21 mouse cellular contexts compared by ENCODE assay signal in the genomic region with DNA sequence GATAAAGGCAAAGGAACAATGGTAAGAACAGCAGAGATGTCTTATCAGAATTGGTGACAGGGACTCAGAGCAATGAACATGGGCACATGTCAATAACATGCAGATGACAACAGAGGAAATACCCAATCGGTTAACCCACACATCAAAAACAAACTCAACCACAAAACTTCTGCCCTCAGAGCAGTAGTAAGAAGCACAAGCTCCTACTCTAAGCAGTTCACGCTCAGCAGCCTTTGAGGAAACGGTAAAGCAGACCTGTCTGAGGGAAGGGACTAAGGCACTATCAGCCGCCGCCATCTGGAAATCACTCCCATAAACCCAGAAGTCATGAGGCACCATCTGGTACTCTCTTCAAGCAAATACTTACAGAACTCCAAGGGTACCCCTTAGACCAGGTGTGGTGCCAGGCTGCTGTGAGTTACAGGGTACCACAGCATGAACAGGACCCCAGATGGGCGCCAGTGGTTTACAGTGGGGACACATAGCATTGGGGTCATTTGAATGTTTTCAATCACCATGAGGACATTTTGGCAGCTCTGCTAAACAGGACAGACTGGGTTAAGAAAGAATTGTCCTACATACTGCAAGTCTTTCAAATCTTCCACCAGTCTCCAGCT.
DNase-seq lines count a peak whose midpoint lies in the region; ATAC-seq lines count a peak whose summit lies in the region.
"Had no signal": no experiment of that assay in that cellular context is flagged by ENCODE, and none has a peak within 500 bp of the region (broad histone marks: within the 10 kb centered on the region; RNA-seq: fewer than 3 reads in every experiment).

No protein-coding gene starts in this region.

- peak; percentile 98 for ATAC-seq in CD4-positive, CD25-positive, alpha-beta regulatory T cell, adult 4 months
- peak; percentile 86 for ATAC-seq in inflammation-experienced regulatory T-cells, adult 6 months
- ATAC-seq in intestine, embryonic 16.5 days: no peak
- no peak for ATAC-seq in forebrain, embryonic 13.5 days
- ATAC-seq: hindbrain, embryonic 16.5 days; liver, postnatal 0 days; lung, postnatal 0 days had no signal

- WGBS in intestine, embryonic 16.5 days: 85% methylated on average over 6 of the region's 6 CpGs
- 93% methylated on average over 6 of the region's 6 CpGs for WGBS in forebrain, embryonic 13.5 days

- no peak overlapping the region for H3K4me2 ChIP-seq in intestine, embryonic 16.5 days (ENCODE audit: low read depth, low read length)
- no peak overlapping the region for H3K4me2 ChIP-seq in forebrain, embryonic 13.5 days
- H3K4me2 ChIP-seq: heart, embryonic 15.5 days; liver, embryonic 11.5 days; midbrain, embryonic 12.5 days had no signal

- H3K36me3 ChIP-seq in intestine, embryonic 16.5 days (ENCODE audit: control insufficient read depth, insufficient read depth, low read length): no peaks in the 10 kb centered on the region
- H3K36me3 ChIP-seq in forebrain, embryonic 13.5 days (ENCODE audit: poor library complexity, severe bottlenecking): no peaks in the 10 kb centered on the region
- H3K36me3 ChIP-seq: forebrain, embryonic 10.5 days; heart, embryonic 15.5 days; midbrain, embryonic 12.5 days had no signal

- H3K4me1 ChIP-seq in intestine, embryonic 16.5 days (ENCODE audit: control insufficient read depth, insufficient read depth, low read length): no peaks in the 10 kb centered on the region
- H3K4me1 ChIP-seq in forebrain, embryonic 13.5 days: no peaks in the 10 kb centered on the region
- H3K4me1 ChIP-seq: heart, embryonic 15.5 days; midbrain, embryonic 12.5 days had no signal

- no peak overlapping the region for H3K27ac ChIP-seq in intestine, embryonic 16.5 days (ENCODE audit: low read length)
- H3K27ac ChIP-seq in forebrain, embryonic 13.5 days: no peak overlapping the region
- H3K27ac ChIP-seq: forebrain, embryonic 10.5 days; heart, embryonic 15.5 days; midbrain, embryonic 12.5 days had no signal

- H3K4me3 ChIP-seq in intestine, embryonic 16.5 days (ENCODE audit: low read length): no peak overlapping the region
- no peak overlapping the region for H3K4me3 ChIP-seq in forebrain, embryonic 13.5 days
- H3K4me3 ChIP-seq: forebrain, embryonic 10.5 days; heart, embryonic 15.5 days; midbrain, embryonic 12.5 days had no signal

- no peaks in the 10 kb centered on the region for H3K27me3 ChIP-seq in intestine, embryonic 16.5 days (replicated peaks; ENCODE audit: control insufficient read depth, insufficient read depth, low read length)
- no peaks in the 10 kb centered on the region for H3K27me3 ChIP-seq in forebrain, embryonic 13.5 days
- H3K27me3 ChIP-seq: heart, embryonic 15.5 days; midbrain, embryonic 12.5 days had no signal

- no peak overlapping the region for H3K9ac ChIP-seq in intestine, embryonic 16.5 days (ENCODE audit: low read depth, low read length)
- H3K9ac ChIP-seq in forebrain, embryonic 13.5 days: no peak overlapping the region
- H3K9ac ChIP-seq: heart, embryonic 15.5 days; liver, postnatal 0 days; midbrain, embryonic 12.5 days had no signal

- DNase-seq in CD4-positive helper T cell, adult 2 months (ENCODE audit: low read depth, low spot score): peak; percentile 70
- peak; percentile 48 for DNase-seq in thymus, postnatal 14 days
- DNase-seq in adrenal gland, postnatal 25 days: no peak
- DNase-seq: cerebellum, adult 11 months; cerebellum, adult 9-11 months; gastrocnemius, postnatal 36 days; heart, postnatal 4 days; kidney, adult 18-20 months; kidney, postnatal 4 days; left cerebral cortex, postnatal 4 days; liver, postnatal 0 days had no signal

- no peaks in the 10 kb centered on the region for H3K9me3 ChIP-seq in intestine, embryonic 16.5 days (ENCODE audit: control insufficient read depth, low read length)
- H3K9me3 ChIP-seq in forebrain, embryonic 13.5 days (replicated peaks): no peaks in the 10 kb centered on the region
- H3K9me3 ChIP-seq: forebrain, embryonic 10.5 days; heart, embryonic 15.5 days; midbrain, embryonic 12.5 days had no signal

Comparison
In these comparisons a context has a peak if more than half of its experiments do, and no peak if none do; other contexts are left out.
1. ATAC-seq: peak in CD4-positive, CD25-positive, alpha-beta regulatory T cell, adult 4 months (single experiment) and inflammation-experienced regulatory T-cells, adult 6 months (single experiment); none in intestine, embryonic 16.5 days (single experiment) and forebrain, embryonic 13.5 days (single experiment).